Mouse (Mus musculus): ENCODE data around the gene Apoa2. TPM values are rescaled to one million over a fixed set of nuclear protein-coding genes. Genes with fewer than 3 reads are reported as not detected.
A peak's percentile ranks its signal among the peaks of the same experiment; 100 is the strongest.

The Apoa2 gene
- polyA plus RNA-seq, 1 experiment from 2014 or later: 2.3 TPM

DNA sequence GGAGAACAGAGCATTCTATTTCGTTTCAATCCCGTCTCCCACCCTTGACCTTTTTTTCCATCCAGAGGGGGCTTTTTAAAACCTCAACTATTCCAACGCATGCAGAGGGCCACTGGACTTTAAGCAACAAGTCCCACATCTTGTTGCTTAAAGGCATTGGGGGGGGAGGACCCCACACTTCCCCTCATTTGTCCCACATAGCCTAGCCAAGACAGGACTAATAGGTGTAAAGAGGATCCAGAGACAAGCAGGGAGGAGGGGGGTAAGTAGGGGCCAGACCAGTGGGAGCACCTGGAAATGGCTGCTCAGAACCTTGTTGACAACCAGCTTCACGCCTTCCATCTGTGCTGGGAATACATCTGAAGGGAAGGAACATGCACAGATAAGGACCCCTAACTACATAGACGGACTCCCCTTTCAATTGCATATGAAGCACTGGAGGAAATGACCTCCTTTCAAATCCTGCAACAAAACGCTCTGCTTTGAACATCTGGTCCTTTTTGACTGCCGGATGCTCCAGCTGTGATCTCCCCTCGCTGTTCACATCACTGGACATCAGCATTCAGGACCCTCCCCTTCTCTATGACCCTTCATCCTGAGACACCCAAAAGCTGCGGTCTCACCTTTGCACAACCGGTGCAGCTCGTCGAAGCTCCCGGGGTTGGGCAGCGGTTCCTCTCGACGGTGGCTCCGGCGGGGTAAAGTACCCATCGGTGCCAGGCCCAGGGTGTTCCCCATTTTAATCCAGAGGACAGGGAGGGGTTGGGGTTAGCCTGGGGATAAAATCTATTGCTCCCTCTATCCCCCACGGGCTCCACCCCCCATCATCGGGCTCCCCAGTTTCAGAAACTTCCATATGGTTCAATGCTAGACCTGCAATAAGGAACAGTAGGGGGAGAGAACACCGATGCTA is 3.3 kb upstream of the Apoa2 start:
- Histone ChIP-seq H3K9ac (replicated peaks; ENCODE audit: low read depth, low read length) (peak overlapping the region; percentile 55), H3K27ac (ENCODE audit: low read length) (no peak overlapping the region), H3K9me3 (ENCODE audit: control insufficient read depth, low read length) (no peaks in the 10 kb centered on the region), H3K4me3 (replicated peaks; ENCODE audit: low read length) (peak overlapping the region; percentile 54), H3K4me2 (ENCODE audit: low read length) (peak overlapping the region; percentile 80), H3K4me1 (replicated peaks; ENCODE audit: control insufficient read depth, insufficient read depth, low read length) (peaks cover 13% of the 10 kb centered on the region), H3K36me3 (ENCODE audit: control insufficient read depth, insufficient read depth) (peaks cover 3% of the 10 kb centered on the region; the same call in 1 of the 2 replicates), H3K27me3 (replicated peaks; ENCODE audit: control insufficient read depth, insufficient read depth, low read length) (no peaks in the 10 kb centered on the region)
- WGBS: 6% methylated on average over 22 of the region's 22 CpGs
- ATAC-seq: peak; percentile 10

DNA sequence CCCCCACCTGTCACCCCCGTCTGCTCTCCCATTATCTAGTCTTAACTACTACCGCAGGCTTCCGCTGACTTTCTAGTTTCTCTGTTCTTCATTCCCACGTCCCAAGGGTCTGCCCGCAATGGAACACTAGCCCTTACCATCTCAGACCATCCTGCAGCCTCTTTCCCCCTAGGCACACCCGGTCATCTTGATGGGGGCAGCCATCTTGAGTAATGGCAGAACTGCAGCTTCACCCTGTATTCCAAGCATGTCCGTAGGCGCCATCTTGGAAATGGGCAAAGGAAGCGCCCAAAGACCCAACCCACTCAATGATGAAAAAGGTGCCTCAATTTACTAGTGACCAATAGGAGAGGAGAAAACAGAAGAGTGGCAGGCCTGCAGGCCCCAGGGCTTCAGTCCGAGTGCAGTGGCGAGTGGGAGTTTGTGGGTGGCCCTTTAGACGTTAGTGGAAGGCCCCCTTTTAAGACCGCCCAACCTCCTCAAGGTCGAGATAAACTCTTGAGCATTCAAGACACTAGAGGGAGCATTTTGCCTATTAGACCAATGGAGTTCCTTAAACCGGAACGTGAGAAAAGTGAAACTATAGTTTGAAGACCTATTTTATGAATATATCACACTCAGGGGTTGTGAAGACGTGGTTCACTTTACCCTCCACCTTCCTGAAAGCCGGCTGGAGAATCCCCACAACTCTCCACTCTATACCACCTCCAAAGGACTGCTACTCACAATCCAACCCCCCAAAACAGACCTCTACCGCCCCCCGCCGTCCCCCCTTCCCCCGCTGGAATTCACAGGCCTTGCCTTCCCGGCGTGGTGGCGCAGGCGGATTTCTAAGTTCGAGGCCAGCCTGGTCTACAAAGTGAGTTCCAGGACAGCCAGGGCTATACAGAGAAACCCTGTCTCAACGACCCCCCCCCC is 2.4 kb upstream of the Apoa2 start, which contains the start of gene Tomm40l:
TSS of gene Tomm40l (minus strand) at position 277 of the 918 bp plus-strand sequence.
- 1% methylated on average over 28 of the region's 28 CpGs for WGBS
- Histone ChIP-seq H3K9me3 (ENCODE audit: control insufficient read depth, low read length) (no peaks in the 10 kb centered on the region), H3K9ac (replicated peaks; ENCODE audit: low read depth, low read length) (peak within 1 kb of the TSS; percentile 55), H3K4me2 (ENCODE audit: low read length) (peak within 1 kb of the TSS; percentile 80), H3K27ac (ENCODE audit: low read length) (peak within 1 kb of the TSS; percentile 5), H3K4me1 (replicated peaks; ENCODE audit: control insufficient read depth, insufficient read depth, low read length) (peaks cover 13% of the 10 kb centered on the region), H3K36me3 (ENCODE audit: control insufficient read depth, insufficient read depth) (peaks cover 3% of the 10 kb centered on the region; the same call in 1 of the 2 replicates), H3K27me3 (replicated peaks; ENCODE audit: control insufficient read depth, insufficient read depth, low read length) (no peaks in the 10 kb centered on the region), H3K4me3 (replicated peaks; ENCODE audit: low read length) (peak within 1 kb of the TSS; percentile 54)
- ATAC-seq: peak; percentile 96

DNA sequence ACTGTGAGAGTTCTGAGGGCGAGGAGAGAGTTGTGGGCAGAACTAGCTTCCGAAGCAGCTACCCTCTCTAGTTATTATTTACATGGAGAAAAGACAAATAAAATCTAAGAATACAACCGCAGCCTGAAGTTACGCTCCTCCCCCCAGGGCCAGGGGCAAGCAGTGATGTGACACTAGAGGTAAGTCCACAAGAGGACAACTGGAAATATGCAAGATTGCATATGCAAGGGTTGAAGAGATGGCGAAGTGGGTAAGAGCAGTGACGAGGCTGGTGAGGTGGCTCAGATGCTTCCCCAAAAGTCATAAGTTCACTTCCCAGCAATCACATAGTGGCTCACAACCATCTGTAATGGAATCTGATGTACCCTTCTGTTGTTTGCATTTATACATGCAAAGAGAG is 1.7 kb upstream of the Apoa2 start:
- Histone ChIP-seq H3K4me1 (replicated peaks; ENCODE audit: control insufficient read depth, insufficient read depth, low read length) (peaks cover 13% of the 10 kb centered on the region), H3K27ac (ENCODE audit: low read length) (peak overlapping the region; percentile 5; the same call in 1 of the 2 replicates), H3K4me2 (ENCODE audit: low read length) (peak overlapping the region; percentile 37), H3K36me3 (ENCODE audit: control insufficient read depth, insufficient read depth) (peaks cover 2% of the 10 kb centered on the region; the same call in 1 of the 2 replicates), H3K4me3 (replicated peaks; ENCODE audit: low read length) (peak overlapping the region; percentile 54; the same call in 1 of the 2 replicates), H3K9me3 (ENCODE audit: control insufficient read depth, low read length) (no peaks in the 10 kb centered on the region), H3K9ac (replicated peaks; ENCODE audit: low read depth, low read length) (no peak overlapping the region), H3K27me3 (replicated peaks; ENCODE audit: control insufficient read depth, insufficient read depth, low read length) (no peaks in the 10 kb centered on the region)
- no peak for ATAC-seq
- WGBS: 84% methylated on average over 6 of the region's 6 CpGs

DNA sequence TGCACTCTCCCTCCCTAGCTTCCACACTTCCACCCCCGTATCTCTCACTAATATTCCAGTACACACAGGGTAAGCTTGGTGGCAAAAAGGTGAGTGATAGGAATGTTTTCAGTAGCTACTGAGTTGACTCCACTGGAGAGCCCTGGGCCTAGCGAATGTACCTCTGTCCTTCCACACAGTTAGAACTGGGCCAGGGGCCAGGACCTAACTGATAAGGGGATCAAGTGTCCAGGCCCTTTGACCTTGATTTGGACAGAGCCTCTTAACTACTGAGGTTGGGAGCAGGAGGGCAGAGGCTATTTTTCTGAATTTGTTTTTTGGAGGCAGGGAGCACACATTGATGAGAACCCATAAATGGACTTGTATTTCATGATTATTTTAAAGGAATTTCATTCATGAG is 1.1 kb upstream of the Apoa2 start:
- no peak for ATAC-seq
- H3K36me3 ChIP-seq (ENCODE audit: control insufficient read depth, insufficient read depth): no peaks in the 10 kb centered on the region
- peaks cover 13% of the 10 kb centered on the region for H3K4me1 ChIP-seq (replicated peaks; ENCODE audit: control insufficient read depth, insufficient read depth, low read length)
- no peak overlapping the region for H3K27ac ChIP-seq (ENCODE audit: low read length)
- 92% methylated on average over 2 of the region's 2 CpGs for WGBS
- no peak overlapping the region for H3K4me2 ChIP-seq (ENCODE audit: low read length)
- no peaks in the 10 kb centered on the region for H3K27me3 ChIP-seq (replicated peaks; ENCODE audit: control insufficient read depth, insufficient read depth, low read length)
- H3K9me3 ChIP-seq (ENCODE audit: control insufficient read depth, low read length): no peaks in the 10 kb centered on the region
- H3K9ac ChIP-seq (replicated peaks; ENCODE audit: low read depth, low read length): no peak overlapping the region
- H3K4me3 ChIP-seq (replicated peaks; ENCODE audit: low read length): no peak overlapping the region

DNA sequence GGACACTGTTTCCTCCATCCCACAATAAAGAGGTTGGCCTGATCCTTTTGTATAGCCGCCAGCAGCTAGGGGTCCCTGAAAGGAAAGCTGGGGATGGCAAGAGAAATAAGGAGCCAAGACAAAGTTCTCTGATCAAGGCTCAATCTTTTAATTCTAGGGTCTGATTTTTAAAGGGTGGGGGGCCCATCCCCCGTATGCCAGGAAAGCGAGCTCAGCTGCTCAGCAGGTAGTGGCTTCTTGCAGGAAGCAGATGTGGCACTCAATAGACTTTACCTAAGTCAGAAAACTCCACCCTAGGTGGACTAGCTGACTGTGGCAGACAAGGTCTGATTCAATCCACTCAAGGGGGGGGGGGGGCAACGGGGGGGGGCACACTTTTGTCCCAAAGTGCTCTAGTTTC is 1.9 kb downstream of the Apoa2 start:
- no peak overlapping the region for H3K27ac ChIP-seq (ENCODE audit: low read length)
- no peak overlapping the region for H3K4me3 ChIP-seq (replicated peaks; ENCODE audit: low read length)
- no peak for ATAC-seq
- H3K27me3 ChIP-seq (replicated peaks; ENCODE audit: control insufficient read depth, insufficient read depth, low read length): no peaks in the 10 kb centered on the region
- no peaks in the 10 kb centered on the region for H3K9me3 ChIP-seq (ENCODE audit: control insufficient read depth, low read length)
- H3K9ac ChIP-seq (replicated peaks; ENCODE audit: low read depth, low read length): no peak overlapping the region
- H3K36me3 ChIP-seq (ENCODE audit: control insufficient read depth, insufficient read depth): no peaks in the 10 kb centered on the region
- 29% methylated on average over 4 of the region's 4 CpGs for WGBS
- peaks cover 4% of the 10 kb centered on the region; the same call in 1 of the 2 replicates for H3K4me1 ChIP-seq (replicated peaks; ENCODE audit: control insufficient read depth, insufficient read depth, low read length)
- H3K4me2 ChIP-seq (ENCODE audit: low read length): no peak overlapping the region

DNA sequence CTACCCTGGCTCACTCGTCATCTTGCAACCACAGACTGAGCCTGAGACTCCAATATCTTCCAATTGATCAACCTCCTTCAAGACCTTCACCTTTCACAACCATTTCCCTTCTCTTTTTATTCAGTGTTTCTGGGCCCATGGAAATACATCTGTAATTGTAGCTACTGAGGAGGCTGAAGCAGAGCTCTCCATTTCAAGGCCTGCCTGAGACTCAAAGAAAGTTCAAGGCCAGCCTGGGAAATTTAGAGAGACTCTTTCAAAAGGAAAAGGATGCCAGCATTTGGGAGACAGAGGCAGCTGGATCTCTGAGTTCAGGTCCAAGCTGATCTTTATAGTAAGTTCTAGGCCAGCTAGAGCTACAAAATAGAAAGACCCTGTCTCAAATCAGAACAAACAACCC is 3.0 kb downstream of the Apoa2 start:
- H3K9ac ChIP-seq (replicated peaks; ENCODE audit: low read depth, low read length): no peak overlapping the region
- 0 out of 2 replicates have a peak, but pooled peaks cover 2% of the 10 kb centered on the region for H3K4me1 ChIP-seq (replicated peaks; ENCODE audit: control insufficient read depth, insufficient read depth, low read length)
- H3K27ac ChIP-seq (ENCODE audit: low read length): no peak overlapping the region
- no peak overlapping the region for H3K4me2 ChIP-seq (ENCODE audit: low read length)
- 84% methylated on average over 1 of the region's 1 CpGs for WGBS
- H3K27me3 ChIP-seq (replicated peaks; ENCODE audit: control insufficient read depth, insufficient read depth, low read length): no peaks in the 10 kb centered on the region
- ATAC-seq: no peak
- H3K4me3 ChIP-seq (replicated peaks; ENCODE audit: low read length): no peak overlapping the region
- no peaks in the 10 kb centered on the region for H3K9me3 ChIP-seq (ENCODE audit: control insufficient read depth, low read length)
- H3K36me3 ChIP-seq (ENCODE audit: control insufficient read depth, insufficient read depth): no peaks in the 10 kb centered on the region

DNA sequence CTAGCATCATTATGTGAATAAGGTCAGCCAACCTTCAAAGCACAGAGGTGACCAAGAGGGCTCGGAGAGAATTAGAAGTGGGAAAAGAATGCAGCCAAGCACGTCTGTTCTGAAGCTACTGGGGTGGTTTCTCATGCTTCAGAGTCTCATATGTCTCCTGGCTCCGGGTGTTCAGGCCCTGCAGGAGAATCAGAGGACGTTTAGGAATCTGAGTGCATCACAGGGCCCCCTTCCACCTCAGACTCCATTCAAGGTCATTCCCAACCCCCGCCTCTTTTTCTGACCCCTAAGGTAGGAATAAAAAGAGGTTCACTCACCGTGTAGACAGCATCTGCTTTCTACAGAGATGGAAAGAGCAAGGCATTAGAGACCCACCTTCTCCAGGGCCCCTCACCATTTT is 4.9 kb downstream of the Apoa2 start:
- peaks cover 2% of the 10 kb centered on the region; the same call in 1 of the 2 replicates for H3K36me3 ChIP-seq (ENCODE audit: control insufficient read depth, insufficient read depth)
- H3K4me2 ChIP-seq (ENCODE audit: low read length): no peak overlapping the region
- no peak for ATAC-seq
- WGBS: 43% methylated on average over 6 of the region's 6 CpGs
- no peaks in the 10 kb centered on the region for H3K4me1 ChIP-seq (replicated peaks; ENCODE audit: control insufficient read depth, insufficient read depth, low read length)
- H3K4me3 ChIP-seq (replicated peaks; ENCODE audit: low read length): no peak overlapping the region
- no peak overlapping the region for H3K27ac ChIP-seq (ENCODE audit: low read length)
- H3K9ac ChIP-seq (replicated peaks; ENCODE audit: low read depth, low read length): no peak overlapping the region
- H3K27me3 ChIP-seq (replicated peaks; ENCODE audit: control insufficient read depth, insufficient read depth, low read length): no peaks in the 10 kb centered on the region
- no peaks in the 10 kb centered on the region for H3K9me3 ChIP-seq (ENCODE audit: control insufficient read depth, low read length)

DNA sequence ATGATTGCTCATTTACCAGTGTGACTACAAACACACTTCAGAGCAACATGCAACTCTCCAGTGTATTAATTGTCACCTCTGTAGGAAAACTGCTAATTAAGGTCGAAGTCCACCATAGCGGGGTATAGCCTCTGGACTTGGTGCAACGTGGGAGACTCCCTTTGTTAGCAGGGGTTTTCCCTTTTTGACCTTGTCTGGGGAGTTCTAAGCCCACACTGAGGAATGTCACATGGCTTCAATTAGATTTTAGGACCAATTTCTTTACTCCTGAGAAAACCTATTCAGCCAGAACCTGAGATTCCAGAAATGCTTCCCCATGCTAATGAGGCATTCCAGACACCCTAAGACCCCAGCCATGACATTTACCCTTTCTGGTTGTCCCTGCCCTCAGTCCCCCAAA is 5.4 kb downstream of the Apoa2 start:
- no peaks in the 10 kb centered on the region for H3K27me3 ChIP-seq (replicated peaks; ENCODE audit: control insufficient read depth, insufficient read depth, low read length)
- no peaks in the 10 kb centered on the region for H3K4me1 ChIP-seq (replicated peaks; ENCODE audit: control insufficient read depth, insufficient read depth, low read length)
- no peak overlapping the region for H3K27ac ChIP-seq (ENCODE audit: low read length)
- H3K4me2 ChIP-seq (ENCODE audit: low read length): no peak overlapping the region
- WGBS: 28% methylated on average over 3 of the region's 3 CpGs
- ATAC-seq: no peak
- no peak overlapping the region for H3K9ac ChIP-seq (replicated peaks; ENCODE audit: low read depth, low read length)
- no peaks in the 10 kb centered on the region for H3K9me3 ChIP-seq (ENCODE audit: control insufficient read depth, low read length)
- no peak overlapping the region for H3K4me3 ChIP-seq (replicated peaks; ENCODE audit: low read length)
- H3K36me3 ChIP-seq (ENCODE audit: control insufficient read depth, insufficient read depth): peaks cover 2% of the 10 kb centered on the region; the same call in 1 of the 2 replicates

DNA sequence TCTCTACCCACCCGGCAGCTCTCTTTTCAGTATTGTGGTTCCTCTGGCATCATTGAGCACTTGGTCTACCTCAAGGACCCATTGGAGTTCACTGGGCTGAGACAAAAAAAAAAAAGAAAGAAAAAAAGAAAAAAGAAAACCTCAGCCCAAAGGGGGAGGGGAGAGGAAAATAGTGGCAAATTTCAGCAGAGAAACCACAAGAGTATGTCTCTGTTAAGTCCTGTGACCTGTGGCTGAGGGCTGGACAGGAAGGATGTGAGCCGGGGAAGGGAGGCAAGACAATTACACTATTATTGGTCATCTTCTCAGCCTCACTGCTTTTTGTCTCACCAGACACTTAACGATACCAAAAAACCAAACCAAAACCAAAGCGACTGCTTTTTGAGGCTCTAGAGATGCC is 7.0 kb downstream of the Apoa2 start:
- Histone ChIP-seq H3K27ac (ENCODE audit: low read length) (no peak overlapping the region), H3K27me3 (replicated peaks; ENCODE audit: control insufficient read depth, insufficient read depth, low read length) (no peaks in the 10 kb centered on the region), H3K9me3 (ENCODE audit: control insufficient read depth, low read length) (no peaks in the 10 kb centered on the region), H3K36me3 (ENCODE audit: control insufficient read depth, insufficient read depth) (peaks cover 8% of the 10 kb centered on the region; the same call in 1 of the 2 replicates), H3K9ac (replicated peaks; ENCODE audit: low read depth, low read length) (no peak overlapping the region), H3K4me1 (replicated peaks; ENCODE audit: control insufficient read depth, insufficient read depth, low read length) (no peaks in the 10 kb centered on the region), H3K4me3 (replicated peaks; ENCODE audit: low read length) (no peak overlapping the region), H3K4me2 (ENCODE audit: low read length) (no peak overlapping the region)
- 72% methylated on average over 4 of the region's 4 CpGs for WGBS
- no peak for ATAC-seq

All from forebrain, embryonic 16.5 days (tissue).